Mouse (Mus musculus) adrenal gland, adult 18-20 months (tissue): ENCODE data around the gene Ric8a. TPM values are rescaled to one million over a fixed set of nuclear protein-coding genes. Genes with fewer than 3 reads are reported as not detected.
A peak's percentile ranks its signal among the peaks of the same experiment; 100 is the strongest.

Experiments used
- DNase-seq, 2 experiments: peaks; one replicate each; pipeline ENCODE4 v3.0.0; 2021 to 2022; ENCODE audit warnings: low spot score in 2 of 2
- long read RNA-seq, 2 experiments: library from polyadenylated mRNA; stranded (forward); transcript quantifications; one replicate each; pipeline ENCODE4 v2.0.0; 2021
- total RNA-seq, 2 experiments: library from RNA; stranded (reverse); gene quantifications; 1 replicate in 1 of 2; 2 replicates in 1 of 2; pipeline ENCODE4 v1.2.3; 2021

Ric8a gene
- total RNA-seq = 10 to 100 TPM; 49.5 to 65.5 TPM
- long read RNA-seq, experiment 1, transcript Ric8a-201 (10 exons, 3,406 nt) = major isoform, 44 of 54 reads
- long read RNA-seq, experiment 1, partial matches to known transcripts = 1 of 54 reads
- long read RNA-seq, experiment 1, other reads (novel, unspliced or antisense) = 8 of 54 reads
- long read RNA-seq, experiment 2, transcript Ric8a-201 (10 exons, 3,406 nt) = major isoform, 152 of 205 reads
- long read RNA-seq, experiment 2, transcript Ric8a-202 (8 exons, 2,272 nt) = minor isoform, 15 of 205 reads
- long read RNA-seq, experiment 2, partial matches to known transcripts = 16 of 205 reads
- long read RNA-seq, experiment 2, other reads (novel, unspliced or antisense) = 18 of 205 reads

GRCm38 (mm10) chr7:140856785-140857549, at the start of gene Ric8a:
TSS of gene Ric8a (plus strand) at chr7:140856957.
- peak; percentile 87 to 89 for DNase-seq

- no peak for DNase-seq
Observed at GRCm38 (mm10) chr7:140810496-140810895, 46.3 kb upstream of the Ric8a start.

DNA sequence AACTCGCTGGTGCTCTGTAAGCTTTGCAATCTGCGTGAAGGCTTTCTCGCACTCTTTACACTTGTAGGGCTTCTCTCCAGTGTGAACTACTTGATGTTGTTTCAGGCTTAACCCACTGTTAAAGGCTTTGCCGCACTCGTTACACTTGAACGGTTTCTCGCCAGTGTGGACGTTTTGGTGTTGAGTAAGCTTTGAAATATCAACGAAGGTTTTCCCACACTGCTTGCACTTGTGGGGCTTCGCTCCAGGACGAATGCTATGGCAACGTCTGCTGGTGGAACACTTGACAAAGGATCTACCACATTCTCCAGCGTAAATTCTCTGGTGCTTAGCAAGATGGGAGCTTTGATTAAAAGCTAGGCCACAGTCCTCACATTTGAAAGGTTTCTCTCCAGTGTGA, 45.0 kb upstream of the Ric8a start:
- no peak for DNase-seq

DNA sequence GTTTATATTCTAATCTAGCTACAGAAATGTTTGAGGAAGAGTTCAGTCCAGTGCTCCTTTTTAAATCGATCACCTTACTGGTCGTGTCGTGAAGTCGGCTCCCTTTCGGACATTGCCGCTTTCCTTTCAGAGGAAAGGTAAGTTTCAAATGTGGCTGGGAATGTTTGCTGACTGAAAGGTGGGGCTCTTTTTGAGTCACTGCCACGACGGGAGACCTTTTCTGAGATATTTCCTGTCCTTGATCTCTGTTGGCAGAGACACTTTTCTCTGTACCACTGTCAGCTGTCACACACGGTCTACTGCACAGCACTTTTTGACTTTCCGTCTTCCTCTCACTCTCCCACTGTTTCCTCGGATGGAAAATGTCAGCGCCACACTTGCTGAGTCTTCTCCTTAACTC, 43.9 kb upstream of the Ric8a start:
- DNase-seq = no peak

DNA sequence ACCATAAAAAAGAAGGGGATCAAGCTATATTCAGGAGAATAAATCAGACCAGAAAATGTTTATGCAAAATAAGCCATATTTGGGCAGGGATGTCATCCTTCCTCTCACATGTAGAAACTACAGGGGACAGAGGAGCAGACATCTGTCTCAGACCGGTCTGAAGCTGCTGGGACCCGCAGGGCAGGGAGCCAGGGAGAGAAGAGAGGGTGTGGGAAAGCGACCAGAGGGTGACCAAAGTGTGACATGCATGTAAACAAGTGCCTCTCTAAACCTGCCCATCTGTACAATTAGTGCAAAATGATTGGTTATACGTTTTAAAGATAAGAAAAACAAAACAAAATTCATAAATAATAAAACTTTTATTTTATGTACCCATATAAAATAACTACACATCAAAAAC, 36.6 kb upstream of the Ric8a start:
- no peak for DNase-seq

DNA sequence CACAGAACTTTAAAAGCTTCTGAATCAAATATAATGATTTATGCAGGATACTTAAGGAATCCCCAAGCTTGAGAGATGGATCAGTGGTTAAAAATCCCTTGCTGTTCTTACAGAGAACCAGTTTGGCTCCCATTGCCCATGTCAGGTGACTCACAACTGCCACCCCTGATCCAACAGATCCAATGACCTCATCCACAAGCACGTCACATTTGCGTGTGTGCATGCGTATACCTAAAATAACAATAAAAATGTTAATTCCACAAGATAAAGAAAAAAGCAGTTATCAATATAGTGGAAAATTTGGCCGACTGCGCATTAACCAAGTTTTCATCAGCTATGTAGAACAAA, 35.5 kb upstream of the Ric8a start:
- DNase-seq = no peak

DNA sequence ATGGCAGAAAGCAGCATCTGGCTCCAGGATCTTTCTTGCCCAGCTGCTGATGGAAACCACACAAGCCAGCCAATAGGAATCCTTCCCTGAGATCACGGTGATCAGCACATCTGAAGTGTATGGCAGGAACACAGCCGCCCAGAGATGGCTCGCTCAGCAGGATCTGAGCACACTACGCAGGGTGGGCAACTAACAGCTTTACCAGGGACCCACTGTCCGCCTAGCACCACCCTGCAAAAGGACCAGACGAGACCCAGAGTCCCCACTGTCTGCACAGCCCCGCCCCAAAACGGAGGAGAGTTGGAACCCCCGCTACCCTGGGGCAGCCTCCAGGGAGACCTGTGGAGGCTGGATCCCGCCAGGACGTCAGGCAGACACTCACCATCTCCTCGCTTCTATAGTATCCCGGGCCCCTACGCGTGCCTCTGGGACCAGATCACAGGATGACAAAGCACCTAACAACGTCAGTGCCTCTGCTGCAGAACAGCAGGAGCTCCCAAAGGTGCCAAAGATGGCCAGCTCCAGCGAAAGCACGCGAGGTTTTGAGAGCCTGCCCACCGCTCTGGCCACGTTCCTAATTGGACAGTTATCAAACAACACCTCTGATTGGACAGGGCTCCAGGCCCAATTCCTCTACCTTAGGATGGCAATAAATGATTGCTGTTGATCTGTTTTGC, 35.0 kb upstream of the Ric8a start, which contains the start of gene Zfp941:
Gene Zfp941 (minus strand): TSS at position 526 of the 677 bp plus-strand sequence.
- DNase-seq = peak in 1 of 2 experiments; percentile 27

GRCm38 (mm10) chr7:140822731-140823130, 34.0 kb upstream of the Ric8a start:
- DNase-seq = no peak

- DNase-seq = no peak
Observed at GRCm38 (mm10) chr7:140828171-140828881, 28.4 kb upstream of the Ric8a start.

GRCm38 (mm10) chr7:140831447-140831846, 25.3 kb upstream of the Ric8a start:
- DNase-seq = no peak

DNA sequence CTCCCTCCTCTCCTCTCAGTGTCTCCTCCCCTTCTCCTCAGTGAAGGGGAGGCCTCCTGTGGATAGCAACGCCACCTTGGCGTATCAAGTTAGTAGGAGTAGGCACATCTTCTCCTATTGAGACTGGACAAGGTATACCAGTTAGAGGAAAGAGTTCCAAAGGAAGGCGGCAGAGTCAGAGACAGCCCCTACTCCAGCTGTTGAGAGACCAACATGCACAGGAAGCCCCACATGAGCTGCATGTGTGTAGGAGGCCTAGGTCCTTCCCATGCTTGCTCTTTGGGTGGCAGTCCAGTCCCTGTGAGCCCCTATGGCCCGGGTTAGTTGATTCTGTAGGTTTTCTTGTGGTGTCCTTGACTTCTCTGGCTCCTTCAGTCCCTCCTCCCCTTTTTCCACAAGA, 23.4 kb upstream of the Ric8a start:
- no peak for DNase-seq

DNA sequence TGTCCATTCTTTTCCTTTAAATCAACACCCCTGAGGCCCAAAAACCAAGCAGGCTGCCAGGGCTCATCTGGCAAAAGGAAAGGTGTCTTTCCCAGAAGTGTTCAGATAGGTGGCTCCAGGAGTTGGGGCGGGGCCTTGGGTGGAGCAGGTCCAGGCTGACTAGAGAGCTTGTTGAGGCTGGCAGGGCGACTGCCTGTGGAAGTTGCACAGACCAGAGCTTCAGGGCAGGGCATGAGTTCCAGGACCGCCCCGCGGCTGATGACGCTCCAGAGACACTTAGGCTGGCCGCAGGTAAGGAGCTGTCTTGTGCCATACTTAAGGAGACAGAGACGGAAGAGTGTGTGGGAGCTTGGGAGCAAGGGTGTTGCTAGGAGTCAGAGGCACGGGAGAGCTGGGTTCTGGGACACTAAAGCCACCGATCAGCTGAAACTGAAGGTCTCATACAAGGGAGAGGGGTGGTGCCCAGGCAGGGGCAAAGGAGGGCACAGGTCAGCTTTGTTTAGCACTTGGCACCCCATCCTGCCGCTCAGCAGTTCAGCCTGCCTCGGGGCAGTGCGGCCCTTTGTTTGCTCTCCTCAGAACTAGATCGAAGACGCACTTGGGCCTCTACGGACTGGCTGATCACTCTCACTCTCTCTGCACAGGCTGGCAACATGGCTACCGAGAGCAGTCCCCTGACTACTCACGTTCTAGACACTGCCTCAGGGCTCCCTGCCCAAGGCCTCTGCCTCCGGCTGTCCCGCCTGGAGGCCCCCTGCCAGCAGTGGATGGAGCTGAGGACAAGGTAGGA, 21.6 kb upstream of the Ric8a start, which contains the start of gene Urah:
Gene Urah (plus strand): TSS at position 51 of the 790 bp plus-strand sequence.
- DNase-seq = no peak

- DNase-seq = no peak
Observed at GRCm38 (mm10) chr7:140835758-140836087, 21.0 kb upstream of the Ric8a start.

- no peak for DNase-seq
Observed at GRCm38 (mm10) chr7:140836243-140837115, 20.3 kb upstream of the Ric8a start.

DNA sequence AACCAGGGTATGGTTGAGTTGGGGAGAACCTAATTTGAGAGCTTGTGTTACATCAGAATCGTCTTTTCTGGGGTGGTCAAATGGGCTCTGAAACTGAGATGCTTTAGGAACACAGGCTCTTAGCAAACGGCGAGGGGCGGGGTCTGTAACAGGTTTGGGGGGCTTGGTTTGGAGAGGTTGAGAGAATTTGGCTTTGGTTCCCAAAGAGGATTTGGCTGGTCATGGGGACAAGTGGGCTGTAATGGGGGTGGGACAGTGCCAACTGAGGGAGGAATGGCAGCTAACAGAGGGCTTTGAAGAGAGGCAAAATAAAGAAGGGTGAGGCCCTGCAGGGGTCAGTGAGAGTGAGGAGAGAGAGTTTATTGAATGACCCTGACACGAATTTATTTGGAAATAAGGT, 17.2 kb upstream of the Ric8a start:
- no peak for DNase-seq

- no peak for DNase-seq
Observed at GRCm38 (mm10) chr7:140840750-140841735, 15.7 kb upstream of the Ric8a start.

DNA sequence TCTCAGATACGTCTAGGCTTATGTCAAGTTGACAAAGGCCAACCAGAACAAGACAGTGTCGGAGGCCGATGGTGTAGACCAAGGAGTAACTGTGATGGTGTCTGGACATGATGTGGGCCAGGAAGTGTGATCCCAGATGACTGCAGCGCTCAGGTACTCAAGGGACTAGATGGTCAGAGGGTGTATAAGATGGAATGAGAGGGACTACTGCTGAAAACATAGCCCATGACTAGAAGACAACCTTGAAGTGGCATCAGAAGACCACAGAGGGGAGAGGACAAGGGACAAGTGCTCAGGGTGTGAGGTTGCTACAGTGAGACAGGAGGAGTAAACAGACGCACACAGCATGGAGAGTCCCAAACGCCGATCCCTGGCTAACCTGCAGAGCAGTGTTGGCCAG, 13.0 kb upstream of the Ric8a start:
- no peak for DNase-seq
